Mouse (Mus musculus) CH12.LX (cell line): ENCODE data around the gene Ccdc151.

Source experiments
- CHD1 ChIP-seq: IDR thresholded peaks from 2 replicates; pipeline ENCODE4 v1.6.1; 2012; ENCODE audit warnings: low read depth, low read length, improper control_type of control experiment, inconsistent platforms
- CTCF ChIP-seq, 2 experiments: IDR thresholded peaks in 1 of 2; conservative IDR thresholded peaks in 1 of 2; 2 replicates each; pipeline ENCODE4 v1.5.1; 2011 to 2012; ENCODE audit warnings: low read depth in 2 of 2, low read length in 2 of 2, improper control_type of control experiment in 1 of 2, inconsistent platforms in 1 of 2, mild to moderate bottlenecking in 1 of 2, moderate library complexity in 1 of 2
- E2F4 ChIP-seq: IDR thresholded peaks from 2 replicates; pipeline ENCODE4 v1.6.1; 2011; ENCODE audit warnings: low read depth, low read length, improper control_type of control experiment; ENCODE audit not compliant: insufficient replicate concordance
- EP300 ChIP-seq: IDR thresholded peaks from 2 replicates; pipeline ENCODE4 v1.6.1; 2011; ENCODE audit warnings: low read length, improper control_type of control experiment
- ETS1 ChIP-seq: conservative IDR thresholded peaks from 2 replicates; pipeline ENCODE4 v1.6.1; 2012; ENCODE audit warnings: low read depth, mild to moderate bottlenecking, inconsistent platforms, low read length, improper control_type of control experiment, moderate library complexity
- KAT2A ChIP-seq: IDR thresholded peaks from 2 replicates; pipeline ENCODE4 v1.6.1; 2012; ENCODE audit warnings: low read length, improper control_type of control experiment, inconsistent platforms; ENCODE audit not compliant: insufficient replicate concordance
- MAFK ChIP-seq: IDR thresholded peaks from 2 replicates; pipeline ENCODE4 v1.6.1; 2011; ENCODE audit warnings: low read length, improper control_type of control experiment; ENCODE audit not compliant: insufficient replicate concordance
- MAX ChIP-seq: IDR thresholded peaks from 2 replicates; pipeline ENCODE4 v1.6.1; 2011; ENCODE audit warnings: low read length, improper control_type of control experiment
- POLR2A ChIP-seq: IDR thresholded peaks from 2 replicates; pipeline ENCODE4 v1.6.1; 2011; ENCODE audit warnings: low read depth, mild to moderate bottlenecking, improper control_type of control experiment, low read length
- POLR2AphosphoS2 ChIP-seq: IDR thresholded peaks from 2 replicates; pipeline ENCODE4 v1.6.1; 2011; ENCODE audit warnings: low read depth, low read length, improper control_type of control experiment
- RCOR1 ChIP-seq: conservative IDR thresholded peaks from 2 replicates; pipeline ENCODE4 v1.6.1; 2012; ENCODE audit warnings: low read depth, mild to moderate bottlenecking, inconsistent platforms, low read length, improper control_type of control experiment
- SMC3 ChIP-seq: IDR thresholded peaks from 2 replicates; pipeline ENCODE4 v1.6.1; 2011; ENCODE audit warnings: low read depth, low read length, improper control_type of control experiment
- USF1 ChIP-seq: IDR thresholded peaks from 2 replicates; pipeline ENCODE4 v1.6.1; 2014; ENCODE audit warnings: low read depth, mild to moderate bottlenecking, inconsistent platforms, low read length, improper control_type of control experiment
- ZMIZ1 ChIP-seq: IDR thresholded peaks from 2 replicates; pipeline ENCODE4 v1.6.1; 2012; ENCODE audit warnings: low read depth, mild to moderate bottlenecking, inconsistent platforms, low read length, improper control_type of control experiment

DNA sequence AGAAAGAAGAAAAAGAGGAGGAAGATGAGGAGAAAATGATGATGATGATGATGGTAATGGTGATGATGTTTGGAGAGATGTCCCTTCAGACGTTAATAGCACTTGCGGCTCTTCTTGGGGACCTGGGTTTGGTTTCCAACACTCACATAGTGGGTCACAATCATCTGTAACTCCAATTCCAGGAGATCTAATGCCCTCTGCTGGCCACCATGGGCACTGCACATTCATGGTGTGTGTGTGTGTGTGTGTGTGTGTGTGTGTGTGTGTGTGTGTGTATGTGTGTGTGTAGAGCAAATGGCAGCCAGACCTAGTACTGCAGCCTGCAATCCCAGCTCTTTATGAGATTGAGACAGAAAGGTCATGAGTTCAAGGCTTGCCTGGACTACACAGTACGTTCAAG is 50.5 kb downstream of the Ccdc151 start:
- TF ChIP-seq POLR2A (no peak), RCOR1 (no peak), CTCF (conservative IDR thresholded peaks at IDR 0.05 in 1 of 2, IDR thresholded peaks at IDR 0.05 in 1 of 2; ENCODE audit: low read depth in 2 of 2, low read length in 2 of 2) (peak in 1 of 2 experiments; percentile 43; a peak in 2 of 4 replicates), USF1 (no peak), SMC3 (peak; percentile 10; the same call in 1 of the 2 replicates), MAX (no peak), E2F4 (no peak), MAFK (no peak), EP300 (no peak), ZMIZ1 (no peak), KAT2A (no peak), CHD1 (no peak), POLR2AphosphoS2 (no peak), ETS1 (no peak)
